Mouse (Mus musculus) liver, postnatal 0 days (tissue): ENCODE measurements around the gene 7530416G11Rik. TPM values are rescaled to one million over a fixed set of nuclear protein-coding genes. Genes with fewer than 3 reads are reported as not detected.

Experiments used
- ATAC-seq: fragments of 200-750 bp; cut with Nextera tagmentation; 2 replicates; pipeline ENCODE4 v1.8.0; 2017; ENCODE audit warnings: mild to moderate bottlenecking, moderate library complexity
- DNase-seq: peaks from one replicate; pipeline ENCODE4 v3.0.0-alpha.2; 2016
- H3K27ac ChIP-seq: fragments of 300-500 bp; sonication (generic); 2 replicates; pipeline ENCODE4 v1.5.1; 2014; ENCODE audit warnings: antibody characterized with exemption, moderate library complexity, mild to moderate bottlenecking, low read depth
- H3K27me3 ChIP-seq: fragments of 300-500 bp; sonication (generic); 2 replicates; pipeline ENCODE4 v1.6.1; 2014; ENCODE audit warnings: low read length, control low read depth, mixed read lengths; ENCODE audit not compliant: insufficient read depth
- H3K36me3 ChIP-seq: fragments of 300-500 bp; sonication (generic); replicated peaks from 2 replicates; pipeline ENCODE4 v1.6.1; 2014; ENCODE audit warnings: mild to moderate bottlenecking, control low read depth, low read length, moderate library complexity, mixed read lengths; ENCODE audit not compliant: insufficient read depth
- H3K4me1 ChIP-seq: fragments of 300-500 bp; sonication (generic); 2 replicates; pipeline ENCODE4 v1.6.1; 2014; ENCODE audit warnings: antibody characterized with exemption, mild to moderate bottlenecking, control low read depth; ENCODE audit not compliant: insufficient read depth
- H3K4me2 ChIP-seq: fragments of 300-500 bp; sonication (generic); 2 replicates; pipeline ENCODE4 v1.6.1; 2014; ENCODE audit warnings: low read depth, mild to moderate bottlenecking, low read length, moderate library complexity, mixed read lengths
- H3K4me3 ChIP-seq: fragments of 300-500 bp; sonication (generic); 2 replicates; pipeline ENCODE4 v1.5.1; 2014; ENCODE audit warnings: low read depth, low read length
- H3K9ac ChIP-seq: fragments of 300-500 bp; sonication (generic); replicated peaks from 2 replicates; pipeline ENCODE4 v1.6.1; 2014; ENCODE audit warnings: mild to moderate bottlenecking, moderate library complexity
- H3K9me3 ChIP-seq: fragments of 300-500 bp; sonication (generic); 2 replicates; pipeline ENCODE4 v1.6.1; 2016; ENCODE audit warnings: mild to moderate bottlenecking, control low read depth, low read length, mixed read lengths
- CTCF ChIP-seq: sonication (generic); IDR thresholded peaks from 2 replicates; pipeline ENCODE4 v1.5.1; 2016; ENCODE audit warnings: antibody characterized with exemption, low read depth
- EP300 ChIP-seq: IDR thresholded peaks from 2 replicates; pipeline ENCODE4 v1.6.1; 2016; ENCODE audit warnings: antibody characterized with exemption, low read depth, mild to moderate bottlenecking
- WGBS: fragments of 180-500 bp; shearing (Covaris S2); extraction: QIAGEN DNeasy Blood & Tissue Kit; methylation state at CpG from one replicate; pipeline ENCODE4 v1.1.7; 2014; ENCODE audit not compliant: insufficient replicate concordance; 5-methylcytosine and 5-hydroxymethylcytosine counted together
- polyA plus RNA-seq: library from polyadenylated mRNA; unstranded; fragments of >200 nt; fragmentation: Nextera tagmentation; extraction: Ambion mirVana; gene quantifications from 2 replicates; pipeline ENCODE4 v1.2.1, GENCODE M21; 2015

Gene 7530416G11Rik
- polyA plus RNA-seq, result not detected in 2 replicates

DNA sequence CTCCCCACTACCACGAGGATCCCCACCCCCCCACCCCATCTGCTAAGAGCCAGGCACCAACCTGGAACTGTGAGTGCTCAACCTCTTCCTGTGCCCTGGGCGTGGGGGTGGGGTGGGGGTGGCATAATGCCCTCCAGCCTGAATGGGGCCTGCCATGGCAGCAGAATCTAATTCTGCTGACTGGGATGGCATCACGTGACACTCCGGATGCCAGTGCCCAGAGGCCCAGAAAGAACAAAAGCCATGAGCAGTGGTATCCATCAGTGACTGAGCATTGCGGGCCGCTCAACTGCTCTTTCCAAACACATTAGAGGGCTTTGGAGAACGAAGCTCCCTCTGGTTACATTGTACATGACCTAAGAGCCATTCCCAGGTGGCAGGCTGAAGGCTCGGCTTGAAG is at the start of gene 7530416G11Rik:
TSS of gene 7530416G11Rik (minus strand) at position 101 of the 400 bp plus-strand sequence.
- H3K36me3 ChIP-seq, result no peaks in the 10 kb centered on the region
- no peak for DNase-seq

DNA sequence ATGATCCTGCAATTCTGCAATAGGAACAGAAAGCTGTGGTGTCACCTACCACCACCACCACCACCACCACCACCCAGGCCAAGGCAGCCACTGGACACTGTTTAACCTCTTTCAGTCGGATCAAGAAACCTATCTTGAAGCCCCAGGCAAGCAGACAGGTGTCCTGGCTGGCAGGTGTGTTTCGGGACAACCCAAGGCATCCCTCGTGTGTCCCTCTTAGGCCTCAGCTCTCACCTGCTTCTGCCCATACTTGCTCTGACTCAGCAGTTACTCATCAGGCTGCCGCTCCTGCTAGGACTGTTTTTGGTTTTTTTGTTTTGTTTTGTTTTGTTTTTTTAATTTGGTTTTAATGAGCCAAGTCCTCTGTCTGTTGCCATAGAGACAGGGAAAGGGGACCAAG is 43.5 kb upstream of the 7530416G11Rik start:
- Histone ChIP-seq H3K4me3 (no peak overlapping the region), H3K27ac (no peak overlapping the region), H3K27me3 (no peaks in the 10 kb centered on the region), H3K9ac (no peak overlapping the region), H3K9me3 (no peaks in the 10 kb centered on the region), H3K4me1 (no peaks in the 10 kb centered on the region), H3K36me3 (no peaks in the 10 kb centered on the region), H3K4me2 (no peak overlapping the region)
- ATAC-seq, result no peak
- TF ChIP-seq EP300 (no peak), CTCF (no peak)
- WGBS, result 58% methylated on average over 4 of the region's 4 CpGs
- no peak for DNase-seq

More for the DNA sequence above, at the start of gene 7530416G11Rik:
- WGBS, result 70% methylated on average over 8 of the region's 8 CpGs
- Histone ChIP-seq H3K4me2 (no peak within 1 kb of the TSS), H3K27ac (no peak within 1 kb of the TSS), H3K27me3 (no peaks in the 10 kb centered on the region), H3K4me3 (no peak within 1 kb of the TSS), H3K9me3 (no peaks in the 10 kb centered on the region), H3K9ac (no peak within 1 kb of the TSS), H3K4me1 (no peaks in the 10 kb centered on the region)
- no peak for ATAC-seq
- no peak for TF ChIP-seq CTCF
- no peak for TF ChIP-seq EP300

DNA sequence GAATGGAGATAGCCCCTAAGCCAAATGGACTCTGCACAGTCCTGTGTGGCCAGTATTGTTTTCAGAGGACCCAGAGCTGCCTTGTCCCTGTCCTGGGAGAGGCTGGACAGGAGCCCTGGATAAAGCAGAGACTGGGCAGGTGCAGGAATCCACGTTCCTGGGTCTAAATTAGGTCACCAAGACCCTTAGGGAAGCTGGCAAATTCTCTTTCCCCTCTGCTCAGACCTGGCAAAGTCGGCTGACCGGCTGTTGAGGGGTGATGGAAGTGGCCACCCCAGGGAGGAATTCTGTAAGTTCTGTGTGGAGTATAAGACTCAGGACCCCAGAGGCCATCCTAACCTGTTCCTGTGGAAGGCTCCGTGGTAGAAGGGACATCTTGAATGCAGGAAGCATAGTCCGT is 42.3 kb upstream of the 7530416G11Rik start:
- TF ChIP-seq EP300 (no peak), CTCF (no peak)
- Histone ChIP-seq H3K4me2 (no peak overlapping the region), H3K27me3 (no peaks in the 10 kb centered on the region), H3K4me1 (no peaks in the 10 kb centered on the region), H3K36me3 (no peaks in the 10 kb centered on the region), H3K27ac (no peak overlapping the region), H3K9me3 (no peaks in the 10 kb centered on the region), H3K9ac (no peak overlapping the region), H3K4me3 (no peak overlapping the region)
- 60% methylated on average over 5 of the region's 5 CpGs for WGBS
- ATAC-seq, result no peak
- DNase-seq, result no peak

DNA sequence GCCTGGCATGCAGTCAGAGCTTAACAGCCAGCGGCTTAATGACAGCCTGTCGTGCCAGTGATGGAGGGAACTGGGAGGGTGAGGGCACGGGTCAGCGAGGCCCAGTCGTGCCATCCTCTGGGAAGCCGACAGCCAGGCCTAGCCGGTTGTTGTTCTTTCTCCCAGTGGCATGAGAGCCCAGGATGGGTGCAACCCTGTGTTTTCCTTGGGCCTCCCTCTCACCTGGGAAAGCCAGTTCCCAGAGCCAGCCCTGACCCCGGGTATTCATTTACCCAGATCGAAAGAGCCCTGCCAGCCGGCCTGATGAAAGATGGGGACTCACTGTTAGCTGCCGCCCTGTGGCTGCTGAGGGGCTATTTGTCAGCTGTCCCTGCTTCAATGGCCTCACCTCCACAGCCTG is 35.1 kb upstream of the 7530416G11Rik start:
- Histone ChIP-seq H3K4me3 (no peak overlapping the region), H3K27ac (no peak overlapping the region), H3K27me3 (no peaks in the 10 kb centered on the region), H3K9ac (no peak overlapping the region), H3K36me3 (no peaks in the 10 kb centered on the region), H3K4me1 (no peaks in the 10 kb centered on the region), H3K4me2 (no peak overlapping the region), H3K9me3 (no peaks in the 10 kb centered on the region)
- DNase-seq, result no peak
- 67% methylated on average over 11 of the region's 11 CpGs for WGBS
- no peak for ATAC-seq
- TF ChIP-seq EP300, result no peak
- TF ChIP-seq CTCF, result no peak

DNA sequence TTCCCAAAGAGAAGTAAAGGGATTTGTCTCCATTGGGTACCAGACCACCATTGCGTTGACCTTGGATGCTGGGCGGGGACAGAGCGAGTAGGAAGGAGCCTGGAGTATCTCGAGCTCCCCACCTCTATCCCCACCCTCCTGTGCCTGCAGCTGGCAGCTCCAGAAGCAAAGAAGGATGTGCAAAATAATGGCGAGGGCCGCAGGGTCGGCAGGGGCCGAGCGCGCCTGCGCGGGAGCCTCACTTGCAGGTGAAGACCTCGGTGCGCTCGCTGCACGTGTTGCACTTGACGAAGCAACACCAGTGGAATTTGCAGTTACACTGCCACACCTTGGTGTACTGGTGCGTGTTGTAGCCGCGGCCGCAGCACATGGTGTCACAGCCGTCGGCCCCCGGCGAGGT is 34.1 kb upstream of the 7530416G11Rik start:
- DNase-seq, result no peak
- ATAC-seq, result no peak
- Histone ChIP-seq H3K27me3 (no peaks in the 10 kb centered on the region), H3K9me3 (no peaks in the 10 kb centered on the region), H3K36me3 (no peaks in the 10 kb centered on the region), H3K9ac (no peak overlapping the region), H3K4me3 (no peak overlapping the region), H3K4me2 (no peak overlapping the region), H3K4me1 (no peaks in the 10 kb centered on the region), H3K27ac (no peak overlapping the region)
- TF ChIP-seq EP300 (no peak), CTCF (no peak)
- WGBS, result 73% methylated on average over 25 of the region's 25 CpGs

DNA sequence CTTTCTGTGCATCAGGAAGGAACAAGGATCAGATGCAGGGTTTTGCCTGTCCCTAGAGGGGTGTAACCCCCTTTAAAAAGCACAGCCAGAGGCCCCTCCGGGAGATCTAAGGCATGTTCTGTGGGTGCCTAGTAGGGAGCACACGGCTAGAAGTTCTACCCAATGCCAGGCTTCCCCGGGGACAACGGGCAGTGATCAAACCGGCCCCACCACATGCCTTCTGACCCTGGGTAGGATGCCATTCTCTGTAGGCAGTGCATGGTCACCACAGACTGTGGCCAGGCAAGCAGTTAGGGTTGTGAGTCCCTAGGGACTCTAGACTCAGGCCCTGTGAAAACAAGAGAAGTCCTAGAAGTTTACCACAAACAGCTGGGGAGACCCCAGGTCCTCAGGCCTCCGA is 31.6 kb upstream of the 7530416G11Rik start:
- no peaks in the 10 kb centered on the region for H3K36me3 ChIP-seq
- H3K9me3 ChIP-seq, result no peaks in the 10 kb centered on the region
- no peaks in the 10 kb centered on the region for H3K27me3 ChIP-seq
- H3K9ac ChIP-seq, result no peak overlapping the region
- ATAC-seq (no peak), DNase-seq (no peak)
- TF ChIP-seq EP300, result no peak
- no peak for TF ChIP-seq CTCF
- no peak overlapping the region for H3K4me2 ChIP-seq
- WGBS, result 76% methylated on average over 6 of the region's 6 CpGs
- no peaks in the 10 kb centered on the region for H3K4me1 ChIP-seq
- H3K27ac ChIP-seq, result no peak overlapping the region
- no peak overlapping the region for H3K4me3 ChIP-seq

DNA sequence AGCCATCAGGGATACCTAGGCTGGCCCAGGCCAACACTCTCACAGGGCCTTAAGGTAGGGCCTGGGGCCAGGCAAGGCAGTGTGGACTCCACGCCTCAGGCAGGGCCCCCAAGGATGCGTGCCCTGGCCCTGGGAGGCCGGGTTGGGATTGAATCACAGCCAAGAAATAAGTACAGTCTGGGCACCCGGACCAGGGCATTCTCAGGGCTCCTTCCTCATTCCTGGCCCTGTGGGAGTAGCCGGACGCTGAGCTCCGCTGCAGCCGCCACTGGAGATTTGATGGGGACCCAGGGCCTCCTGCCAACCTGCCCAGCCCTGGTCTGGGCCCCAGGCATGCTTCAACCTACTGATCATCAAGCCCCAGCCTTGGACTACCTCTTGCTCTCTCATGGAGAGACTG is 31.2 kb upstream of the 7530416G11Rik start:
- WGBS, result 58% methylated on average over 8 of the region's 8 CpGs
- Histone ChIP-seq H3K36me3 (no peaks in the 10 kb centered on the region), H3K9ac (no peak overlapping the region), H3K27ac (no peak overlapping the region), H3K27me3 (no peaks in the 10 kb centered on the region), H3K4me3 (no peak overlapping the region), H3K9me3 (no peaks in the 10 kb centered on the region), H3K4me2 (no peak overlapping the region), H3K4me1 (no peaks in the 10 kb centered on the region)
- no peak for TF ChIP-seq CTCF
- no peak for TF ChIP-seq EP300
- DNase-seq (no peak), ATAC-seq (no peak)
